Mouse (Mus musculus) monocyte, adult 5-6 weeks (primary cell): ENCODE measurements at regions not wholly inside any gene's neighbourhood (a gene's known extent, or its start where the extent isn't known, plus 50 kb on each side); places are given as distances from the start of the nearest gene placed in this dataset.
A peak's percentile ranks its signal among the peaks of the same experiment; 100 is the strongest.

ENCODE experiments used
- ATAC-seq: fragments of 153-309, 156-312 bp; replicated peaks from 2 replicates; pipeline ENCODE4 v1.8.0; 2017; ENCODE audit warnings: mild to moderate bottlenecking; ENCODE audit not compliant: low TSS enrichment, insufficient number of reproducible peaks, severe bottlenecking, poor library complexity, low FRiP score

GRCm38 (mm10) chr2:148622216-148622615 is 50.2 kb upstream of the Nxt1 start:
- no peak for ATAC-seq

DNA sequence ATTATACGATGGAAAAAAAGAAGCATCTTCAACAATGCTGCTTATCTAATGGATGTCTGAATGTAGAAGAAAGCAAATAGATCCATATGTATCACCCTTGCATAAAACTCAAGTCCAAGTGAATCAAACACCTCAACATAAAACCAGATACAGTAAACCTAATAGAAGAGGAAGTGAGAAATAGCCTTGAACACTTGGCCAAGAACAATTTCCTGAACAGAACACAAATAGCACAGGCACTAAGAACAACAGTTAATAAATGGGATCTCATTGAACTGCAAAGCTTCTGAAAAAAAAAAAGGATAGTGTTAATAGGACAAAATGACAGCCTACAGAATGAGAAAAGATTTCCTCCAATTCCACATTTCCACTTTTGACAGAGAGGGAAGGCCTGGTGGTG is 60.5 kb upstream of the Nxt1 start:
- no peak for ATAC-seq

GRCm38 (mm10) chr2:148605425-148605930 is 66.9 kb upstream of the Nxt1 start:
- ATAC-seq, result no peak

- ATAC-seq, result no peak
Measured at GRCm38 (mm10) chr2:148603951-148604350, 68.5 kb upstream of the Nxt1 start.

DNA sequence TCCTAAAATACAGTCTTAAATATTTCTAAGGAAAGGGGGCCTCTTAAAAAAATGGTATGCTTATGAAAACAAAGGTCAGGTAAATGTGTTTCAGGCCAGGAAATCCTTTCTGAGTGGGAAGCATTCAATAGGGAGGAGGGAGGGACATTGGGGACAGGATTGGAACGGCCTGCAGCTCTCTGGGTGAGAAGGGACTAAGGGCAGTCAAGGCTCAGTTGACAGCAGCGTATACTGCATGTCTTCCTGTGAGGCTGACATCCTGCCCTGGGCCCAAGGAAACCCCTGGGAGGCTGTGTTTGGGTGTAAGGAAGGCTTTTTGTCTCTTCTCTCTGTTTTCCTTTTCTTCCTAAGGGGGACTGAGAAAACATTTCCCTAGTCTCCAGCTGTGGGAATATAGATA is 69.1 kb upstream of the Nxt1 start:
- ATAC-seq, result no peak

DNA sequence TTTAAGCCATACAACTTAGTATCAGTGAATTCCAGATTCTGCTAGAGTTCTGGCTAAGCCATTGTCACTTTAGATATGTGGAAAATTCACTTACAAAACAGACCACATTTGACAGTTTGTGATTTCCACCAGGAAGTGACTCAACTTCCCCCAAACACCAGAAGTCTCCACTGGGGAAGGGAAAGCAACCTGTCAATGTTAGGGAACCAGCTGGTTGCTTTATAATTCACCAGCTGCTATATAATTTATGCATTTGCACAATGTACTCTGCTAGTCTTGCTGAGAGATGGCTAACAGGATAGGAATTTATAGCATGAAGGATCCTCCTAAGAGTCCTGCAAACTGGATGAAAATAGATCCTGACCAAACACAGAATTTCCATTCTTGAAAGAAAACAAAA is 72.9 kb upstream of the Nxt1 start:
- no peak for ATAC-seq

DNA sequence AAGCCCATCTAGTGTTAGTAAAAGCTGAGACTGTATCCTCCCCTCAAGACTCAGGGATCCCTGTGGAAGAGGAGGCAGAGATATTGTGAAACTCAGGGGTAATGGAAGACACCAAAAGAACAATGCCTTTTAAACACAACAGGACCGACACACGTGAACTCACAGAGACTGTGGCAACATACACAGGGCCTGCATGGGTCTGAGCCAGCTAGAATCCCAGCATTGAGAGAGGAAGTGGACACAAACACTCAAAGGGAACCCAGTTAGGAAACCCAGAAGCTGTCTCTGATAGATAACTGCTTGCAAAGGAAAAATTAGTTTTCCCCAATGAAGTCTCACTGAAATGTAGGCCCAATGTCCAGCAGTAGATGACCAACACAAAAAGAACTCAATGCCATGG is 75.4 kb upstream of the Nxt1 start:
- ATAC-seq, result no peak

DNA sequence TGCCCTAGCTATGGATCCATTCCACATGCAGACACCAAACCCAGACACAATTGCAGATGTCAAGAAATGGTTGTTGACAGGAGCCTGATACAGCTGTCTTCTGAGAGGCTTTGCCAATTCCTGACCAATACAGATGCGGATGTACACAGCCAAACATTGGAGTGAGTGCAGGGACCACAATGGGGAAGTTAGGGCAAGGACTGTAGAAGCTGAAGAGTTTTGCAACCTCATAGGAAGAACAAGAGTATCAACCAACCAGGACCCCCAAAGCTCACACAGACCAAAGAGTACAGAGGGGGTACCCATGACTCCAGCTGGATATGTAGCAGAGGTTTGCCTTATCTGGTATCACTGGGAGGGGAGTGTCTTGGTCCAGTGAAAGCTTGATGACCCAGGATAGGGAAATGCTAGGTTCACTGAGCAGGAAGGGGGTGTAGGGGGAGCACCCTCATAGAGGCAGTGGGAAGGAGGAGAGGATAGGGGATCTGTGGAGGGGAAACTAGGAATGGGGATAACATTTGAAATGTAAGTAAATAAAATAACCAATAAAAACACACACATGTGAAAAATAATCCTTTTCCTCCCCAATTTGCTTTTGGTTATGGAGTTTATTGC is 86.6 kb upstream of the Nxt1 start:
- no peak for ATAC-seq

- ATAC-seq, result no peak
Measured at GRCm38 (mm10) chr2:148582208-148582607, 90.2 kb upstream of the Nxt1 start.

- no peak for ATAC-seq
Measured at GRCm38 (mm10) chr2:148581666-148582065, 90.7 kb upstream of the Nxt1 start.

DNA sequence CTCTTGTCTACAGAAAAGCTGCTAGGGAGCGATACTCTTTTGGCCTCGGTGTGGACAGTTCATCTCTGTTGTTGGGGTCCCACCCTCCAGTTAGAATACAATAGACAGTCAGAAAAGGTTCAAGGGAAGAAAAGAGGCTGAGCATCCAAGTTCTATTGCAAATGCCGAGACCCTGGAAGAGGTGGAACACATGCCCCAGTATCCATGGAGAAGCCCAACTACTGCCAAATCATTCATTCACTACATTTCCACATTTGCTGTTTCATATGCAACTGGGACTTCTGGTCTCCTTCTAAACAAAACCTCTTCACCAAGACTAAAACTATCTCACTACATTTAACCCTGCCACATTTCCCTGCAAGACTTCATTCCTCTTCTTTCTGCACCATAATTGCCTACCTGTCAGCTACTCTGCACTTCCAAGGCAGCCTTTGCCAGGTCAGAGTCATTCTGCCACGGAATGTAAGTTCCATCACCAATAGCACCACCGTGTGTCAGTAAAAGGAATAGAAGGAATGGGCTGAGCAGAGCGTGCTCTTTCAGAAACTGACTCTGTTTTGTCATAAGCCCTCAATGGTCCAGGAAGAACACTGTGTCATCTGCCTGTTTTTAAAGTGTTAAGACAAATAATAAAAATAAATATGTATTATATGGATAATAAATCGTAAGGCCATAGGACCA is 92.0 kb upstream of the Nxt1 start:
- ATAC-seq, result 0 out of 2 replicates have a peak, but pooled peaks have one; percentile 30

GRCm38 (mm10) chr2:148579564-148579963 is 92.8 kb upstream of the Nxt1 start:
- no peak for ATAC-seq

DNA sequence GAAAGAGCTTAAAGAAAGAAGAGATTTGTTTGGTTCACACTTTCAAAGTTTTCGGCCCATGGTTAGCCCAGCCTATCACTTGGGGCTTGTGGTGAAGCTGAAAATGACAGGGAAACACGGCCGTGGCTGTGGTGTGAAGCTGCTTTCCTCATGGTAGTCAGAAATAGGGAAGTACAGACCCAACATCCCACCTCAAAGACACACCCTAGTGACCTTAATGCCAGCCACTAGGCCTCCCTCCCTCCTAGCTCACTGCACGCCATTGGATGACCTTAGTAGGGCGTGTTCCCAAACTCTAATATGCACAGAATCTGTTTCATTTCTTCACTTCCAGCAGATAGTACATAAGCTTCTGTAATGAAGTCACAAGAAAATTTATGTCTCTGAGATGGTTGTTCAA is 93.4 kb upstream of the Nxt1 start:
- ATAC-seq, result peak; percentile 96

- ATAC-seq, result no peak
Measured at GRCm38 (mm10) chr2:148578176-148578575, 94.2 kb upstream of the Nxt1 start.

- no peak for ATAC-seq
Measured at GRCm38 (mm10) chr2:148575433-148575832, 97.0 kb upstream of the Nxt1 start.

- ATAC-seq, result no peak
Measured at GRCm38 (mm10) chr2:148572165-148572564, 100.2 kb upstream of the Nxt1 start.

- ATAC-seq, result no peak
Measured at GRCm38 (mm10) chr2:148571616-148572015, 100.8 kb upstream of the Nxt1 start.

GRCm38 (mm10) chr2:148571018-148571417 is 101.4 kb upstream of the Nxt1 start:
- no peak for ATAC-seq

DNA sequence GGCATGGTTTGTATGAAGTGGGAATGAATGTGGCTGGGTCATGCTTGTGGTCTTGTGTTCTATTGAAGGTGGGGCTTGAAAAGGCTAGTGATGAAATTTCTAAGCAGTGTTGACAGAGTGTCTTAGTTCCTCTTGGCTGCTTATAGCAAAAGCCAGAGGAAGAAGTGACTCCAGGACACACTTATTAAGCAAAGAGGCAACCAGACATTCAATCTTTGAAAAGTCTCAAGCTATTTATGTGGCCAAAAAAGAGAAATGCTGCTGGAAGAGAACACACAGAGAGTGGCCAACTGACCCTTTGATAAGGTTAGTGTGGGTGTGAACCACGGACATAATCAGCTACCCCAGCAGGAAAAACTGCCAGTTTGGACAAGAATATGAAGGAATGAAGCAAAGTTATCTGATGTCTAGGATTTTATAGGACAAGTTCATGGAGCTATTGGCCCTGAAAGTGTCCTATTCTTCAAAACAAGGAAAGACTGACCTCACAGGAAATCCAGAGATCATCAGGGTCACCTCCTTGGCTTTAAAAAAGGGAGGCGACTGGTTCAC is 104.4 kb upstream of the Nxt1 start:
- ATAC-seq, result peak; percentile 88

GRCm38 (mm10) chr2:148563390-148563789 is 109.0 kb upstream of the Nxt1 start:
- ATAC-seq, result no peak
